Comparison of ENCODE assay signal across 8 mouse cellular contexts in genomic region chr9:44881221-44881871, GRCm38 (mm10). TPM values are rescaled to one million over a fixed set of nuclear protein-coding genes. Genes with fewer than 3 reads are reported as not detected.
DNase-seq lines count a peak whose midpoint lies in the region; ATAC-seq and TF ChIP-seq lines count a peak whose summit lies in the region.

Gene Kmt2a, minus strand, starts transcription at chr9:44881296.

- peak within 1 kb of the TSS; percentile 88 to 97 for H3K4me3 ChIP-seq in MEL (ENCODE audit: control insufficient read depth in 1 of 2, insufficient read depth in 1 of 2, low read depth in 2 of 2, low read length in 2 of 2)
- peak within 1 kb of the TSS; percentile 97 for H3K4me3 ChIP-seq in cerebellum, adult 2 months (replicated peaks; ENCODE audit: insufficient read depth, low read depth, low read length)
- peak within 1 kb of the TSS; percentile 100 for H3K4me3 ChIP-seq in forebrain, postnatal 0 days (ENCODE audit: low read depth, low read length)
- peak within 1 kb of the TSS; percentile 97 for H3K4me3 ChIP-seq in lung, embryonic 16.5 days (ENCODE audit: low read length)

- H3K79me2 ChIP-seq in MEL (ENCODE audit: control insufficient read depth, insufficient read depth, low read length, poor library complexity), result peaks cover 46% of the 10 kb centered on the region

- DNase-seq in MEL (ENCODE audit: low read depth, low spot score), result peak; percentile 98
- DNase-seq in cerebellum, adult 2 months, result peak; percentile 98 to 100
- DNase-seq in forebrain, postnatal 0 days, result peak; percentile 99
- peak; percentile 100 for DNase-seq in heart, postnatal 4 days
- DNase-seq in layer of hippocampus, adult 9-10 months (ENCODE audit: low spot score), result peak; percentile 92
- DNase-seq in ovary, postnatal 10 days (ENCODE audit: low spot score), result peak; percentile 100
- DNase-seq in thymus, postnatal 10 days (ENCODE audit: low spot score in 2 of 2), result peak; percentile 96 to 98

- TF ChIP-seq CTCF in MEL (IDR thresholded peaks at IDR 0.05 in 2 of 3, conservative IDR thresholded peaks at IDR 0.05 in 1 of 3; ENCODE audit: control insufficient read depth in 1 of 3, insufficient read depth in 1 of 3, low read depth in 2 of 3, low read length in 3 of 3, poor library complexity in 1 of 3, severe bottlenecking in 1 of 3), result no peak
- no peak for TF ChIP-seq CTCF in cerebellum, adult 2 months (IDR thresholded peaks at IDR 0.05; ENCODE audit: borderline replicate concordance, insufficient read depth, low read depth, low read length)
- TF ChIP-seq CTCF in forebrain, postnatal 0 days (IDR thresholded peaks at IDR 0.05; ENCODE audit: low read depth), result no peak

- WGBS in cerebellum, adult 2 months, result under 1% methylated on average over 51 of the region's 71 CpGs
- WGBS in forebrain, postnatal 0 days, result 4% methylated on average over 47 of the region's 71 CpGs
- WGBS in lung, embryonic 16.5 days, result under 1% methylated on average over 38 of the region's 71 CpGs

- ATAC-seq in forebrain, postnatal 0 days, result peak; percentile 75
- peak; percentile 88 for ATAC-seq in lung, embryonic 16.5 days (ENCODE audit: low read depth)

- peak; percentile 51 to 66; a peak in 2 of 4 replicates for TF ChIP-seq POLR2A in MEL (IDR thresholded peaks at IDR 0.05; ENCODE audit: control insufficient read depth in 1 of 2, insufficient read depth in 1 of 2, low read depth in 1 of 2, low read length in 2 of 2, poor library complexity in 1 of 2)
- peak; percentile 71 for TF ChIP-seq POLR2A in cerebellum, adult 2 months (IDR thresholded peaks at IDR 0.05; ENCODE audit: borderline replicate concordance, insufficient read depth, low read length)

- H3K27ac ChIP-seq in MEL (ENCODE audit: control insufficient read depth, low read depth, low read length), result peak within 1 kb of the TSS; percentile 93
- H3K27ac ChIP-seq in cerebellum, adult 2 months (ENCODE audit: insufficient read depth, low read length), result peak within 1 kb of the TSS; percentile 97
- H3K27ac ChIP-seq in forebrain, postnatal 0 days (ENCODE audit: low read depth, low read length), result peak within 1 kb of the TSS; percentile 99
- peak within 1 kb of the TSS; percentile 98 for H3K27ac ChIP-seq in lung, embryonic 16.5 days (ENCODE audit: low read length)

- TF ChIP-seq RAD21 in MEL (IDR thresholded peaks at IDR 0.05; ENCODE audit: low read depth, low read length), result no peak

- peaks cover 3 to 10% of the 10 kb centered on the region in 2 experiments; a peak in 3 of 4 replicates for H3K36me3 ChIP-seq in MEL (ENCODE audit: control insufficient read depth in 1 of 2, insufficient read depth in 2 of 2, low read length in 2 of 2)
- H3K36me3 ChIP-seq in forebrain, postnatal 0 days (ENCODE audit: insufficient read depth), result no peaks in the 10 kb centered on the region; the same call in 1 of the 2 replicates
- H3K36me3 ChIP-seq in lung, embryonic 16.5 days (ENCODE audit: control insufficient read depth, insufficient read depth, low read length), result no peaks in the 10 kb centered on the region

- H3K27me3 ChIP-seq in MEL (ENCODE audit: control insufficient read depth in 1 of 2, insufficient read depth in 2 of 2, low read length in 2 of 2), result peaks cover 0 to 2% of the 10 kb centered on the region in 2 experiments; a peak in 1 of 4 replicates
- H3K27me3 ChIP-seq in cerebellum, adult 2 months (ENCODE audit: control insufficient read depth, insufficient read depth, low read length), result no peaks in the 10 kb centered on the region
- H3K27me3 ChIP-seq in forebrain, postnatal 0 days (ENCODE audit: insufficient read depth, low read length), result no peaks in the 10 kb centered on the region
- no peaks in the 10 kb centered on the region for H3K27me3 ChIP-seq in lung, embryonic 16.5 days (ENCODE audit: control insufficient read depth, insufficient read depth, low read depth, low read length)

- H3K9me3 ChIP-seq in MEL (replicated peaks; ENCODE audit: insufficient read depth, low read length), result no peaks in the 10 kb centered on the region
- H3K9me3 ChIP-seq in forebrain, postnatal 0 days (ENCODE audit: low read length), result no peaks in the 10 kb centered on the region
- no peaks in the 10 kb centered on the region for H3K9me3 ChIP-seq in lung, embryonic 16.5 days (ENCODE audit: control insufficient read depth, low read length)

- peak within 1 kb of the TSS; percentile 95 for H3K9ac ChIP-seq in MEL (ENCODE audit: control insufficient read depth, low read depth, low read length, poor library complexity, severe bottlenecking)
- peak within 1 kb of the TSS; percentile 95 for H3K9ac ChIP-seq in forebrain, postnatal 0 days
- peak within 1 kb of the TSS; percentile 97 for H3K9ac ChIP-seq in lung, embryonic 16.5 days (ENCODE audit: low read length)

- TF ChIP-seq EP300 in MEL (IDR thresholded peaks at IDR 0.05; ENCODE audit: low read depth in 1 of 2, low read length in 2 of 2), result peak in 1 of 2 experiments; percentile 39; a peak in 1 of 4 replicates

- peak within 1 kb of the TSS; percentile 95 for H3K4me2 ChIP-seq in forebrain, postnatal 0 days (ENCODE audit: low read depth)
- H3K4me2 ChIP-seq in lung, embryonic 16.5 days (ENCODE audit: low read depth, low read length), result peak within 1 kb of the TSS; percentile 98

- peaks cover 2 to 9% of the 10 kb centered on the region in 2 experiments; a peak in 2 of 4 replicates for H3K4me1 ChIP-seq in MEL (ENCODE audit: control insufficient read depth in 1 of 2, insufficient read depth in 2 of 2, low read length in 2 of 2)
- peaks cover 11% of the 10 kb centered on the region; the same call in 1 of the 2 replicates for H3K4me1 ChIP-seq in cerebellum, adult 2 months (ENCODE audit: control insufficient read depth, insufficient read depth, low read length)
- peaks cover 10% of the 10 kb centered on the region; the same call in 1 of the 2 replicates for H3K4me1 ChIP-seq in forebrain, postnatal 0 days (ENCODE audit: insufficient read depth)
- peaks cover 25% of the 10 kb centered on the region for H3K4me1 ChIP-seq in lung, embryonic 16.5 days (replicated peaks; ENCODE audit: control insufficient read depth, insufficient read depth, low read length)

TF ChIP-seq in MEL, 35 proteins besides CTCF, POLR2A, EP300 and RAD21:
- TF ChIP-seq KAT2A (conservative IDR thresholded peaks at IDR 0.05; ENCODE audit: low read depth, low read length), result peak; percentile 74
- no peak for TF ChIP-seq MYC (IDR thresholded peaks at IDR 0.05; ENCODE audit: low read depth, low read length)
- TF ChIP-seq TCF12 (IDR thresholded peaks at IDR 0.05; ENCODE audit: low read depth, low read length), result peak; percentile 8; the same call in 1 of the 2 replicates
- TF ChIP-seq ZC3H11A (IDR thresholded peaks at IDR 0.05; ENCODE audit: low read depth, low read length), result no peak
- TF ChIP-seq MYB (IDR thresholded peaks at IDR 0.05; ENCODE audit: low read depth, low read length), result peak; percentile 65; the same call in 1 of the 2 replicates
- no peak for TF ChIP-seq SMC3 (IDR thresholded peaks at IDR 0.05; ENCODE audit: low read depth, low read length)
- TF ChIP-seq NRF1 (IDR thresholded peaks at IDR 0.05; ENCODE audit: insufficient read depth, low read depth, low read length, poor library complexity, severe bottlenecking), result no peak
- peak; percentile 53 for TF ChIP-seq ELF1 (IDR thresholded peaks at IDR 0.05; ENCODE audit: low read depth, low read length)
- TF ChIP-seq MAZ (IDR thresholded peaks at IDR 0.05; ENCODE audit: low read depth, low read length), result peak; percentile 99
- peak; percentile 29; the same call in 1 of the 2 replicates for TF ChIP-seq BHLHE40 (IDR thresholded peaks at IDR 0.05; ENCODE audit: borderline replicate concordance, low read depth, low read length)
- TF ChIP-seq HCFC1 (IDR thresholded peaks at IDR 0.05; ENCODE audit: low read depth, low read length), result peak; percentile 87
- TF ChIP-seq SIN3A (IDR thresholded peaks at IDR 0.05; ENCODE audit: low read length), result peak; percentile 61
- no peak for TF ChIP-seq GATA1 (IDR thresholded peaks at IDR 0.05; ENCODE audit: low read depth, low read length)
- 0 out of 2 replicates have a peak, but pooled peaks have one; percentile 62 for TF ChIP-seq UBTF (IDR thresholded peaks at IDR 0.05; ENCODE audit: borderline replicate concordance, insufficient read depth, low read depth, low read length)
- TF ChIP-seq ETS1 (IDR thresholded peaks at IDR 0.05; ENCODE audit: low read depth, low read length), result peak; percentile 66; the same call in 1 of the 2 replicates
- TF ChIP-seq USF2 (IDR thresholded peaks at IDR 0.05; ENCODE audit: borderline replicate concordance in 1 of 2, insufficient read depth in 1 of 2, low read depth in 1 of 2, low read length in 2 of 2), result no peak
- peak; percentile 25; the same call in 1 of the 2 replicates for TF ChIP-seq ZKSCAN1 (IDR thresholded peaks at IDR 0.05; ENCODE audit: low read depth, low read length)

RNA-seq across cellular contexts. Expression of gene Kmt2a, which starts in this region (rescaled TPM):
- total RNA-seq in MEL (2012; rRNA removed), result 4.7 and 6.2 TPM in 2 replicates
- 10 to 100 TPM; 11.7 to 27.3 TPM for polyA plus RNA-seq in MEL (2012; ENCODE audit: insufficient read depth in 1 of 2, insufficient read length in 2 of 2, low read depth in 1 of 2, low replicate concordance in 2 of 2, missing spikeins in 1 of 2)
- polyA plus RNA-seq in cerebellum, adult 2 months (2012; rRNA removed), result 31.3 and 39.0 TPM in 2 replicates
- total RNA-seq in forebrain, postnatal 0 days (2014; rRNA removed), result 14.5 and 18.5 TPM in 2 replicates
- 6.7 and 13.7 TPM in 2 replicates for polyA plus RNA-seq in forebrain, postnatal 0 days (2015; fragmentation: Nextera tagmentation; extraction: Ambion mirVana)
- 10 to 100 TPM; 22.9 to 23.5 TPM for total RNA-seq in heart, postnatal 4 days (2021)
- 8.1 and 11.7 TPM in 2 replicates for polyA plus RNA-seq in lung, embryonic 16.5 days (2015; fragmentation: Nextera tagmentation; extraction: Ambion mirVana)

Comparison
In these comparisons a context has a peak if more than half of its experiments do, and no peak if none do; other contexts are left out.
1. Peak in every context shown above with its lines: DNase-seq, ATAC-seq, H3K4me3 ChIP-seq and H3K27ac ChIP-seq.